Mouse (Mus musculus): ENCODE results near the gene Bsg. TPM values are rescaled to one million over a fixed set of nuclear protein-coding genes. Genes with fewer than 3 reads are reported as not detected.
A peak's percentile ranks its signal among the peaks of the same experiment; 100 is the strongest.

The Bsg gene
- polyA plus RNA-seq, 1 experiment from 2014 or later, result 1,233 TPM

DNA sequence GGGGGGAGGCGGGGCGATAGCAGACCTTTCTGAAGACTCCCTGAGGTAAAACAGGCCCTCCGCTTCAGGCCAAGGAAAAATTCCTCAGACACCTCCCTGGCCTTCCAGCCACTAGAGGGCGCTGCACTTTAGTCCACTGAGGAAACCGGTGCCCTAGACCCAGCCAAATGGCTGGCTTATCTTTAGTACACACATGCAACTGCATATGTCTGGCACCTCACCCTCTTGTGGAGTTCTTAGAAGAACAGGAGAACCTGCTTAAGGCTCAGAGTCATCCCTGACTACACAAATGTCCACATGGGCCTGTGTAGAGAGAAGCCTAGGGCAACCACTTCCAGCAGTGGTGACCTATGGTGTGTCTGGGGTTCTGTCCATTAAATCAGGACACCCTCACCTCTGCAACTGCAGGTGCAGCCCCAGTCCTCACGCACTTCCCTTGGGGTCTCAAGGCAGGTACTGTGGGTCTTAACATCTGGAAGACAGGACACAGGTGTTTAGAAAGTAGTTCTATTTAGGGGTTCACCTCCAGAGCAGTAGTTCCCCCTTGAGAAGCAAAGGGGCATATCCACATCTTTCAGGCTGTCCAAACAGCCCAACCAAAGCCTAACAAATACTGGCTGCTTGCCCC, 8.3 kb downstream of the Bsg start:
- H3K9ac ChIP-seq (ENCODE audit: low read depth, low read length), result no peak overlapping the region
- H3K4me3 ChIP-seq (ENCODE audit: low read depth, low read length), result no peak overlapping the region; the same call in 1 of the 2 replicates
- WGBS (ENCODE audit: insufficient replicate concordance), result 16% methylated on average over 4 of the region's 6 CpGs
- no peaks in the 10 kb centered on the region for H3K9me3 ChIP-seq (replicated peaks; ENCODE audit: control insufficient read depth, low read length)
- peak; percentile 21; the same call in 1 of the 2 replicates for ATAC-seq (replicated peaks; ENCODE audit: insufficient number of reproducible peaks, low FRiP score, low TSS enrichment)
- H3K27ac ChIP-seq (ENCODE audit: low read depth, low read length), result no peak overlapping the region
- no peak overlapping the region for H3K4me2 ChIP-seq
- H3K27me3 ChIP-seq (ENCODE audit: control insufficient read depth, insufficient read depth, low read length), result peaks cover 34% of the 10 kb centered on the region
- H3K4me1 ChIP-seq (ENCODE audit: control insufficient read depth, insufficient read depth, low read length), result peaks cover 41% of the 10 kb centered on the region
- H3K36me3 ChIP-seq (ENCODE audit: control insufficient read depth, insufficient read depth, low read length), result peaks cover 26% of the 10 kb centered on the region

GRCm38 (mm10) chr10:79713163-79713562, 8.9 kb downstream of the Bsg start:
- WGBS (ENCODE audit: insufficient replicate concordance), result 30% methylated on average over 1 of the region's 1 CpGs
- H3K27me3 ChIP-seq (ENCODE audit: control insufficient read depth, insufficient read depth, low read length), result peaks cover 40% of the 10 kb centered on the region
- no peak overlapping the region for H3K27ac ChIP-seq (ENCODE audit: low read depth, low read length)
- peaks cover 26% of the 10 kb centered on the region for H3K36me3 ChIP-seq (ENCODE audit: control insufficient read depth, insufficient read depth, low read length)
- peaks cover 36% of the 10 kb centered on the region for H3K4me1 ChIP-seq (ENCODE audit: control insufficient read depth, insufficient read depth, low read length)
- no peak overlapping the region for H3K4me3 ChIP-seq (ENCODE audit: low read depth, low read length)
- no peaks in the 10 kb centered on the region for H3K9me3 ChIP-seq (replicated peaks; ENCODE audit: control insufficient read depth, low read length)
- ATAC-seq (replicated peaks; ENCODE audit: insufficient number of reproducible peaks, low FRiP score, low TSS enrichment), result no peak
- no peak overlapping the region for H3K4me2 ChIP-seq
- no peak overlapping the region for H3K9ac ChIP-seq (ENCODE audit: low read depth, low read length)

- Histone ChIP-seq H3K36me3 (ENCODE audit: control insufficient read depth, insufficient read depth, low read length) (peaks cover 21% of the 10 kb centered on the region), H3K4me2 (no peak overlapping the region), H3K9me3 (replicated peaks; ENCODE audit: control insufficient read depth, low read length) (no peaks in the 10 kb centered on the region), H3K4me1 (ENCODE audit: control insufficient read depth, insufficient read depth, low read length) (peaks cover 20% of the 10 kb centered on the region), H3K27ac (ENCODE audit: low read depth, low read length) (no peak overlapping the region), H3K4me3 (ENCODE audit: low read depth, low read length) (no peak overlapping the region), H3K9ac (ENCODE audit: low read depth, low read length) (no peak overlapping the region), H3K27me3 (ENCODE audit: control insufficient read depth, insufficient read depth, low read length) (peaks cover 52% of the 10 kb centered on the region)
- no peak for ATAC-seq (replicated peaks; ENCODE audit: insufficient number of reproducible peaks, low FRiP score, low TSS enrichment)
- 63% methylated on average over 4 of the region's 4 CpGs for WGBS (ENCODE audit: insufficient replicate concordance)
These were observed 10.7 kb downstream of the Bsg start for GRCm38 (mm10) chr10:79714996-79715395.

DNA sequence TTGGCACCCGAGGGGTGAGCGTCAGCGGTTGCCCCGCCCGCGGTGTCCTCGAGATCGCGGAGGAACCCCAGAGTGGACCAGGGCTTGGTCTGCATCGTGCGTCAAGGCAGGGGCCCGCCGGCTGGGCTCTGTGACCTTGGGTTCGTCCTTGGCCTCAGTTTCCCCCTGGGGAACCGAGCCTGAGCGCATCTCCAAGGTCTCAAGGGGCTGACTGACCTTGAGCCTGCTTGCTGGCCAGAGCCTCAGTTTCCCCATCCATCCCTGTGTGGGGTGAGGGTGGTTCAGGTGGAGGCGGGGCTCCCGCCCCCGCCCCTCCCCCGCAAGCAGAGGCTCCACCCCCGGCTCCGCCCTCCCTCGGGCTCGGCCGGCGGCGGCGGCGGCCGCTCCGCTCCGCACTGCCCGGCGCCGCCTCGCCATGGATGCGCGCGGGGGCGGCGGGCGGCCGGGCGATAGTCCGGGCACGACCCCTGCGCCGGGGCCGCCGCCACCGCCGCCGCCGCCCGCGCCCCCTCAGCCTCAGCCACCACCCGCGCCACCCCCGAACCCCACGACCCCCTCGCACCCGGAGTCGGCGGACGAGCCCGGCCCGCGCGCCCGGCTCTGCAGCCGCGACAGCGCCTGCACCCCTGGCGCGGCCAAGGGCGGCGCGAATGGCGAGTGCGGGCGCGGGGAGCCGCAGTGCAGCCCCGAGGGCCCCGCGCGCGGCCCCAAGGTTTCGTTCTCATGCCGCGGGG, 12.1 kb downstream of the Bsg start, which contains the start of gene Hcn2:
Gene Hcn2, plus strand, starts transcription at position 381 of the 734 bp plus-strand sequence.
- no peaks in the 10 kb centered on the region for H3K9me3 ChIP-seq (replicated peaks; ENCODE audit: control insufficient read depth, low read length)
- whole genome bisulfite sequencing (ENCODE audit: insufficient replicate concordance), result 5% methylated on average over 28 of the region's 91 CpGs
- H3K27me3 ChIP-seq (ENCODE audit: control insufficient read depth, insufficient read depth, low read length), result peaks cover 52% of the 10 kb centered on the region
- ATAC-seq (replicated peaks; ENCODE audit: insufficient number of reproducible peaks, low FRiP score, low TSS enrichment), result no peak
- H3K4me1 ChIP-seq (ENCODE audit: control insufficient read depth, insufficient read depth, low read length), result peaks cover 17% of the 10 kb centered on the region
- peaks cover 6% of the 10 kb centered on the region for H3K36me3 ChIP-seq (ENCODE audit: control insufficient read depth, insufficient read depth, low read length)
- no peak within 1 kb of the TSS for H3K9ac ChIP-seq (ENCODE audit: low read depth, low read length)
- peak within 1 kb of the TSS; percentile 63 for H3K4me3 ChIP-seq (ENCODE audit: low read depth, low read length)
- no peak within 1 kb of the TSS for H3K27ac ChIP-seq (ENCODE audit: low read depth, low read length)
- H3K4me2 ChIP-seq, result peak within 1 kb of the TSS; percentile 99

- WGBS (ENCODE audit: insufficient replicate concordance), result under 1% methylated on average over 44 of the region's 44 CpGs
- no peak overlapping the region for H3K9ac ChIP-seq (ENCODE audit: low read depth, low read length)
- peak overlapping the region; percentile 63 for H3K4me3 ChIP-seq (ENCODE audit: low read depth, low read length)
- H3K36me3 ChIP-seq (ENCODE audit: control insufficient read depth, insufficient read depth, low read length), result peaks cover under 1% of the 10 kb centered on the region; the same call in 1 of the 2 replicates
- peaks cover 52% of the 10 kb centered on the region for H3K27me3 ChIP-seq (ENCODE audit: control insufficient read depth, insufficient read depth, low read length)
- ATAC-seq (replicated peaks; ENCODE audit: insufficient number of reproducible peaks, low FRiP score, low TSS enrichment), result no peak
- peak overlapping the region; percentile 99 for H3K4me2 ChIP-seq
- H3K27ac ChIP-seq (ENCODE audit: low read depth, low read length), result no peak overlapping the region
- H3K4me1 ChIP-seq (ENCODE audit: control insufficient read depth, insufficient read depth, low read length), result peaks cover 15% of the 10 kb centered on the region
- no peaks in the 10 kb centered on the region for H3K9me3 ChIP-seq (replicated peaks; ENCODE audit: control insufficient read depth, low read length)
These were observed 12.7 kb downstream of the Bsg start for GRCm38 (mm10) chr10:79716988-79717355.

GRCm38 (mm10) chr10:79717640-79718357, 13.5 kb downstream of the Bsg start:
- no peak; the same call in 1 of the 2 replicates for ATAC-seq (replicated peaks; ENCODE audit: insufficient number of reproducible peaks, low FRiP score, low TSS enrichment)
- peaks cover 52% of the 10 kb centered on the region for H3K27me3 ChIP-seq (ENCODE audit: control insufficient read depth, insufficient read depth, low read length)

GRCm38 (mm10) chr10:79721089-79721488, 16.8 kb downstream of the Bsg start:
- Histone ChIP-seq H3K9ac (ENCODE audit: low read depth, low read length) (no peak overlapping the region), H3K9me3 (replicated peaks; ENCODE audit: control insufficient read depth, low read length) (no peaks in the 10 kb centered on the region), H3K4me3 (ENCODE audit: low read depth, low read length) (no peak overlapping the region), H3K27ac (ENCODE audit: low read depth, low read length) (no peak overlapping the region), H3K4me1 (ENCODE audit: control insufficient read depth, insufficient read depth, low read length) (peaks cover 11% of the 10 kb centered on the region), H3K27me3 (ENCODE audit: control insufficient read depth, insufficient read depth, low read length) (peaks cover 33% of the 10 kb centered on the region), H3K36me3 (ENCODE audit: control insufficient read depth, insufficient read depth, low read length) (no peaks in the 10 kb centered on the region), H3K4me2 (no peak overlapping the region)
- no peak for ATAC-seq (replicated peaks; ENCODE audit: insufficient number of reproducible peaks, low FRiP score, low TSS enrichment)
- 45% methylated on average over 5 of the region's 5 CpGs for WGBS (ENCODE audit: insufficient replicate concordance)

More at GRCm38 (mm10) chr10:79717640-79718357, 13.5 kb downstream of the Bsg start:
- WGBS (ENCODE audit: insufficient replicate concordance), result 3% methylated on average over 43 of the region's 43 CpGs
- Histone ChIP-seq H3K9me3 (replicated peaks; ENCODE audit: control insufficient read depth, low read length) (no peaks in the 10 kb centered on the region), H3K4me2 (peak overlapping the region; percentile 99), H3K9ac (ENCODE audit: low read depth, low read length) (no peak overlapping the region), H3K27ac (ENCODE audit: low read depth, low read length) (no peak overlapping the region), H3K36me3 (ENCODE audit: control insufficient read depth, insufficient read depth, low read length) (no peaks in the 10 kb centered on the region), H3K4me3 (ENCODE audit: low read depth, low read length) (peak overlapping the region; percentile 63), H3K4me1 (ENCODE audit: control insufficient read depth, insufficient read depth, low read length) (peaks cover 11% of the 10 kb centered on the region)

DNA sequence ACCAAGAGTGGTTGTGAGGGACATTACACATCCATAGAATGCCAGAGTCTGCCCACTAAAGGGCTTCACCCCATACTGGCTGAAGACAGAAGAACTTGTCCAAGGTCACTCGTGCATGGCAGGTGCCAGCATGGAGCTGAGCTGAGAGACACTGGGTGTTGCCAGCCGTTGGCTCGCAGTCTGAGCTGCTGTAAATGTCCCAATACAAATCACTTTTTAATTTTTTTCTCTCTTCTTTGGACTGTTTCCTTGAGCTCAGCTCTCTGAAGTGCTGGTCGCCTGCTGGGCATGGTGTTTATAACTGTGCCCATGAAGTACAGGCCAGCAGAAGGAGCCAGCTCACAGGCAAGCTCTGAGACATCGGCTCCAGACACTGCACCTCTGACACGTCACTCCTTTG, 18.8 kb downstream of the Bsg start:
- Histone ChIP-seq H3K4me2 (no peak overlapping the region), H3K9me3 (replicated peaks; ENCODE audit: control insufficient read depth, low read length) (no peaks in the 10 kb centered on the region), H3K27ac (ENCODE audit: low read depth, low read length) (no peak overlapping the region), H3K27me3 (ENCODE audit: control insufficient read depth, insufficient read depth, low read length) (peaks cover 13% of the 10 kb centered on the region), H3K36me3 (ENCODE audit: control insufficient read depth, insufficient read depth, low read length) (no peaks in the 10 kb centered on the region), H3K4me3 (ENCODE audit: low read depth, low read length) (no peak overlapping the region), H3K4me1 (ENCODE audit: control insufficient read depth, insufficient read depth, low read length) (no peaks in the 10 kb centered on the region), H3K9ac (ENCODE audit: low read depth, low read length) (no peak overlapping the region)
- ATAC-seq (replicated peaks; ENCODE audit: insufficient number of reproducible peaks, low FRiP score, low TSS enrichment), result no peak
- WGBS (ENCODE audit: insufficient replicate concordance), result 63% methylated on average over 6 of the region's 6 CpGs

Data from heart, embryonic 11.5 days (tissue).